Mouse (Mus musculus) ovary, adult 2 months (tissue): ENCODE results near the gene Olfr1265. TPM values are rescaled to one million over a fixed set of nuclear protein-coding genes. Genes with fewer than 3 reads are reported as not detected.

ENCODE experiments used
- polyA plus RNA-seq: library from polyadenylated mRNA; depleted of rRNA; stranded (reverse); fragments of >200 nt; gene quantifications from 2 replicates; pipeline ENCODE4 v1.2.3, GENCODE M21; 2012; rRNA removed

Gene Olfr1265
- not detected in 2 replicates for polyA plus RNA-seq

DNA sequence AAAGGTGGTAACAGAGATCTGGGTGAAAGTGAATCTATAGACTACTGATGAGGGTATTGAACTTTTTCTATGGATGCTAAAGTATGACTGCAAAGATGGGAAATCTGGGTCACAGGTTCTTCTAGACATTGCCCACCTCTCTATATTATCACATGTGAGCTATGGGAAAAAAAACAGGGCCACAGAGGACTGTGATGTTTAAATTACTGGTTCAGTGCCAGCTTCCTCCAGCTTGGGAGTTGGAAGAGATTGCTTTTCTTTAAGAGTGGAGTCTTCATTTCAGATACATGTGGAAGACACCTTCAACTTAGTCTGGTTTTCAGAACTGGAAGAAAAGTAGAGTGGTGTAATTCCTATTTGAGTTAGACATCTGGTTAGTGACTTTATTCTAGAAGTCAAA lies at the start of gene Olfr1265:
TSS of gene Olfr1265 (plus strand) at position 301 of the 400 bp plus-strand sequence.

DNA sequence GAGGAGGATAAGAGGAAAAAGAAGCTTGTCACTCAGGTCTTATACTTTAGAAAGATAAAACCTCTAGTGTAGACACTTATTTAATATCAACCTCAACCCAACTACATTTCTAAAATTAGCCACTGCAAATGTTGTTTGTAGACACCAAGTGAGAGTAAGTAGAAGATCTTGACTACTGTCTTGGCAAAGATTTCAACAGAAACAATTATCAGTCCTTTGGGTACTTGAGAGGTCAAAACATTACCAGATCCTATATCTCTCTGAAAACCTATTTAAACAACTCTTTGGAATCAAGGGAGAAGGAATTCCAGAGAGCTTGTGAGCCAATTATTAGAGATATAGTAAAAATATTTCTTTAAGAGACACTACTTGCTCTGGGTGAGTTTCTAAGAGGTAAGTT lies 44.2 kb upstream of the Olfr1265 start, which contains the start of gene Olfr1261:
TSS of gene Olfr1261 (plus strand) at position 301 of the 400 bp plus-strand sequence.

DNA sequence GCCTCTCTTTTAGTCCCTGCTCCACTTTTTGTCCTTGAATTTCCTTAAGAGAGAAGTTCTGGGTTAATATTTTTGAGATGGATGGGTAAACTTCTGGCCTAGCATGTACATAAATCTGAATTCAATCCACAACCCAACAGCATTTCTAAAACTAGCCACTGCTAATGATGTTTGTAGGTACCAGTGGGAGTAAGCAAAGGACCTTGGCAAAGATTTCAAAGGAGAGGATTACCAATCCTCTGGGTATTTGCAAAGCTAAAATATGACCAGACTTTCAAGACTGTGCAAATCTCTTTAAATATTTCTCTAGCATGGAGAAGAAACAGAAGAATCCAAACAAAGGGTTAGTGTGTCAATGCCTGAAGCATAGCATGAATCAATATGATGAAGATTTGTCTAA lies 35.3 kb upstream of the Olfr1265 start, which contains the start of gene Olfr1262:
TSS of gene Olfr1262 (plus strand) at position 301 of the 400 bp plus-strand sequence.

DNA sequence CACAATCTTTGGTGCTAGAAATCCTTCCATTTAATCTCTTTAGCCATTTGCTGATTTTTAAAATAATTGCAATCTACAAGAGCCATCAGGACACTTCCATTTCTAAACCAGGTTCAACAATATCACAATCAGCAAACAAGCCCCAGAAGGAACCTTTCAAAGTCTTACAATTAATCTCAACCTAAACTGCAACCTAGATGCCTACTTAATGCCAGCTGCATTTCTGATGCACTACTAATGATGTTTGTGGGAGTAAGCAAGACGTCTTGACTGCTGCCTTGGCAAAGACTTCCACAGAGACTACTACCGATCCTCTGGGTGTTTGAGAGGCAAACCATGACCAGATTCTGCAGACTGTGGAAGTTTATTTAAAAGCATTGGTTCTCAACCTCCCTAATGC lies 23.3 kb upstream of the Olfr1265 start, which contains the start of gene Olfr1263:
TSS of gene Olfr1263 (plus strand) at position 301 of the 400 bp plus-strand sequence.

DNA sequence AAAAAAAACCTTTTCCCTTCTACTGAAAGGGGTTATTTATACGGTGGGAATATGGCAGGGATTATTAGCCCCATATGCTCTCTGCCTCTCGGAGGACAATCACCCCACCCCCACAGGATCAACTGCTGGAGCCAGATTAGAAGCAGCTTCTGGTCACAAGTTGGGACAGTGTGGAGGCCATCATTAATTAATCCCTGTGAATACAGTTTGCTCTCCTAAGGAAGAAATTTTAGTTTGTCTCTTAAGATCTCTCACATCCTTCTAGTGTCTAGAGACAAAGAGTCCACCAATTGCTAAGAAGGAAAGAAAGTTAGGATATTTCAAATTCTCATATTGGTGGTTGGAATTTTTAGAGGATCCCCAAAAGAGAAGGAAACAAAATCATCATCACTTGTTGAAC lies 9.7 kb upstream of the Olfr1265 start, which contains the start of gene Olfr1264:
TSS of gene Olfr1264 (minus strand) at position 101 of the 400 bp plus-strand sequence.

DNA sequence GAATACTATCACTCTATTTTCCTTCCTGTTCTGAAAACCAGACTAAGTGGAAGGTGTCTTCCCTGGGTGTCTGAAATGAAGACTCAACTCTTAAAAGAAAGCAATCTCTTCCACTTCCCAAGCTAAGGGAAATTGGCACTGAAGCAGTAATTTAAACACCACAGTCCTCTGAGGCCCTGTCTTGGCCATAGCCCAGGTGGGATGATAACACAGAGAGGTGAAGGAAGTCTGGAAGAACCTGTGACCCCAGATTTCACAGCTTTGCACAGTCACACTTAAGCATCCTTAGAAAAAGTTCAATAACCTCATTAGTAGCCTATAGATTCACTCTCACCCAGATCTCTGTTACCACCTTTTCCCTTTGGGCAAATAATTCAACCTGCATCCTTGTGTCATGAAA lies 28.4 kb downstream of the Olfr1265 start, which contains the start of gene Olfr140:
TSS of gene Olfr140 (minus strand) at position 101 of the 400 bp plus-strand sequence.

Other genes starting within 250 kb of the Olfr1265 start
- not detected in 2 replicates for gene Olfr1254, start 241.7 kb upstream of the Olfr1265 start, polyA plus RNA-seq
- gene Olfr1255, start 223.3 kb upstream of the Olfr1265 start, polyA plus RNA-seq: not detected in 2 replicates
- gene Olfr1256, start 193.8 kb upstream of the Olfr1265 start, polyA plus RNA-seq: not detected in 2 replicates
- gene Olfr48, start 187.1 kb upstream of the Olfr1265 start, polyA plus RNA-seq: not detected in 2 replicates
- gene Olfr1257, start 156.9 kb upstream of the Olfr1265 start, polyA plus RNA-seq: not detected in 2 replicates
- not detected in 2 replicates for gene Olfr1258, start 108.0 kb upstream of the Olfr1265 start, polyA plus RNA-seq
- gene Olfr1259, start 86.7 kb upstream of the Olfr1265 start, polyA plus RNA-seq: not detected in 2 replicates
- gene Olfr1260, start 61.0 kb upstream of the Olfr1265 start, polyA plus RNA-seq: not detected in 2 replicates
- gene Olfr1261, start 44.1 kb upstream of the Olfr1265 start, polyA plus RNA-seq: not detected in 2 replicates
- not detected in 2 replicates for gene Olfr1262, start 35.2 kb upstream of the Olfr1265 start, polyA plus RNA-seq
- gene Olfr1263, start 23.2 kb upstream of the Olfr1265 start, polyA plus RNA-seq: not detected in 2 replicates
- gene Olfr1264, start 9.8 kb upstream of the Olfr1265 start, polyA plus RNA-seq: not detected in 2 replicates
- not detected in 2 replicates for gene Olfr140, start 28.3 kb downstream of the Olfr1265 start, polyA plus RNA-seq
- gene Olfr1269, start 86.1 kb downstream of the Olfr1265 start, polyA plus RNA-seq: not detected in 2 replicates
- gene Olfr32, start 107.0 kb downstream of the Olfr1265 start, polyA plus RNA-seq: not detected in 2 replicates
- gene Olfr1270, start 117.8 kb downstream of the Olfr1265 start, polyA plus RNA-seq: not detected in 2 replicates
- not detected in 2 replicates for gene Olfr1506, start 189.2 kb downstream of the Olfr1265 start, polyA plus RNA-seq
- gene Olfr142, start 222.3 kb downstream of the Olfr1265 start, polyA plus RNA-seq: not detected in 2 replicates
- gene Olfr1271, start 235.7 kb downstream of the Olfr1265 start, polyA plus RNA-seq: not detected in 2 replicates